Mouse (Mus musculus) liver, embryonic 14.5 days (tissue): Measurements from ENCODE around the gene Syn2. TPM values are rescaled to one million over a fixed set of nuclear protein-coding genes. Genes with fewer than 3 reads are reported as not detected.

Experiments
- ATAC-seq: fragments of 200-750 bp; cut with Nextera tagmentation; 2 replicates; pipeline ENCODE4 v1.8.0; 2017; ENCODE audit warnings: moderate number of reproducible peaks, mild to moderate bottlenecking, moderate library complexity; ENCODE audit not compliant: insufficient read depth
- DNase-seq, 3 experiments: peaks; one replicate each; pipeline ENCODE4 v3.0.0-alpha.2; 2012 to 2013; ENCODE audit warnings: low read depth in 3 of 3, low spot score in 3 of 3
- H3K27ac ChIP-seq: fragments of 300-500 bp; sonication (generic); 2 replicates; pipeline ENCODE4 v1.5.1; 2014; ENCODE audit warnings: moderate library complexity, mild to moderate bottlenecking, control low read depth, inconsistent platforms
- H3K27me3 ChIP-seq: fragments of 300-500 bp; sonication (generic); 2 replicates; pipeline ENCODE4 v1.6.1; 2014; ENCODE audit warnings: mild to moderate bottlenecking, low read length, moderate library complexity; ENCODE audit not compliant: control insufficient read depth, insufficient read depth
- H3K36me3 ChIP-seq: fragments of 300-500 bp; sonication (generic); replicated peaks from 2 replicates; pipeline ENCODE4 v1.6.1; 2014; ENCODE audit warnings: low read depth; ENCODE audit not compliant: control insufficient read depth, insufficient read depth
- H3K4me1 ChIP-seq, 2 experiments: fragments of 200-500 bp in 1 of 2; fragments of 300-500 bp in 1 of 2; sonication (generic) in 1 of 2; replicated peaks; 2 replicates each; pipeline ENCODE4 v1.6.1; 2012 to 2014; ENCODE audit warnings: antibody characterized with exemption in 1 of 2, inconsistent platforms in 1 of 2, low read length in 1 of 2; ENCODE audit not compliant: control insufficient read depth in 2 of 2, insufficient read depth in 2 of 2
- H3K4me2 ChIP-seq: fragments of 300-500 bp; sonication (generic); 2 replicates; pipeline ENCODE4 v1.6.1; 2014; ENCODE audit warnings: low read depth, mild to moderate bottlenecking, control low read depth, moderate library complexity
- H3K4me3 ChIP-seq, 2 experiments: fragments of 200-500 bp in 1 of 2; fragments of 300-500 bp in 1 of 2; sonication (generic) in 1 of 2; 2 replicates each; pipeline ENCODE4 v1.5.1; 2012 to 2014; ENCODE audit warnings: low read depth in 2 of 2, low read length in 2 of 2, mild to moderate bottlenecking in 2 of 2, control low read depth in 1 of 2, inconsistent platforms in 1 of 2, moderate library complexity in 1 of 2; ENCODE audit not compliant: insufficient read depth in 1 of 2
- H3K9ac ChIP-seq: fragments of 300-500 bp; sonication (generic); replicated peaks from 2 replicates; pipeline ENCODE4 v1.6.1; 2014; ENCODE audit warnings: mild to moderate bottlenecking, control low read depth, moderate library complexity
- H3K9me3 ChIP-seq: fragments of 300-500 bp; sonication (generic); 2 replicates; pipeline ENCODE4 v1.6.1; 2016; ENCODE audit warnings: low read length, mixed read lengths; ENCODE audit not compliant: control insufficient read depth
- CTCF ChIP-seq: IDR thresholded peaks from 2 replicates; pipeline ENCODE4 v1.5.1; 2016; ENCODE audit warnings: antibody characterized with exemption, low read depth, control low read depth
- EP300 ChIP-seq: IDR thresholded peaks from 2 replicates; pipeline ENCODE4 v1.6.1; 2016; ENCODE audit warnings: antibody characterized with exemption, low read depth
- WGBS: fragments of 180-500 bp; shearing (Covaris S2); extraction: QIAGEN DNeasy Blood & Tissue Kit; methylation state at CpG from one replicate; pipeline ENCODE4 v1.1.7; 2014; ENCODE audit not compliant: insufficient replicate concordance; 5-methylcytosine and 5-hydroxymethylcytosine counted together
- polyA plus RNA-seq, 2 experiments: library from polyadenylated mRNA; depleted of rRNA in 1 of 2; stranded (reverse) in 1 of 2; unstranded in 1 of 2; fragments of >200 nt; fragmentation: Nextera tagmentation in 1 of 2; extraction: Ambion mirVana in 1 of 2; gene quantifications; 2 replicates each; pipeline versions ENCODE4 v1.2.1 to v1.2.3; 2012 to 2014

Syn2 gene
- polyA plus RNA-seq, 2 experiments: 0.04 TPM

DNA sequence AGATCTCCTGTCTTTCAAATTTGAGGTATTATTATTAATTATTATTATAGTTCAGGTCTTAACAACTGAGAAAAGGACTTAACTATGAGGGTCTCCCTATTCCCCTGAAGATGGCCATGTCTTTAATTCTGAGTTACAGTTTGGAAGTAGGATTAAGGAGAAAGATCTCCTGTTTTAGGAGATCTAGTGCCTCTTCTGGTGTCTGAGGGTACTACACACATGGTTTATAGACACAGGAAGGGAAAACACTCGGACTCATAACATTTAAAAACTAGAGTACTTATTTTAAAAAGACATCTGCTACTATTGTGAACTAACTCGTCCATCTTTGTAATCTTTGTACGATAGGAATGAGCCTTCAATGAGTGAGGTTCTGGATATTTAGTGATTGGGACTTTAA lies 68.3 kb downstream of the Syn2 start:
- Histone ChIP-seq H3K36me3 (no peaks in the 10 kb centered on the region), H3K27me3 (no peaks in the 10 kb centered on the region), H3K4me1 (no peaks in the 10 kb centered on the region; a peak in 1 of 4 replicates), H3K9ac (no peak overlapping the region), H3K9me3 (no peaks in the 10 kb centered on the region), H3K27ac (no peak overlapping the region), H3K4me2 (no peak overlapping the region), H3K4me3 (no peak overlapping the region)
- TF ChIP-seq CTCF (no peak), EP300 (no peak)
- DNase-seq: no peak
- WGBS: 42% methylated on average over 3 of the region's 3 CpGs
- no peak for ATAC-seq

DNA sequence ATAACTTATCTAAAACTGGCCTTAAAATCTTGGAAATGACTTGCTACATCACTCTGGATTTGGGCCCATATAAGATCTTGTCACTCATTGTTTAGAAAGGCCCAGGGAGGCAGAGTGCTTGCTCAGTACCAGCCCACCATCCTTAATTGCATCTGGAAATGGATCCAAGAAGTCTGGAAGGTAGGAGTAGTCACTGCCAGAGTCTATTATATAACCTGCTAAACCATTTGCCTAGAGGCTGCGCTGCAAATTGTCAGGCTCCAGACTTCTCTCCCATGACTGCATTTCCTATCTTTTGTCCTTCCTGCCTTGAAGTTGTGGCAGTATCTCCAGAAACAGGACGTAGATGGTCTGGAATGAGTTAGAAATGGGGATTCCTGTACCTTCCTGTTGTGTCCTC lies 75.5 kb downstream of the Syn2 start:
- no peaks in the 10 kb centered on the region for H3K36me3 ChIP-seq
- ATAC-seq (no peak), DNase-seq (no peak)
- H3K27ac ChIP-seq: no peak overlapping the region
- WGBS: 41% methylated on average over 2 of the region's 2 CpGs
- no peak overlapping the region for H3K4me3 ChIP-seq
- TF ChIP-seq CTCF: no peak
- no peak for TF ChIP-seq EP300
- no peaks in the 10 kb centered on the region for H3K9me3 ChIP-seq
- H3K4me1 ChIP-seq: no peaks in the 10 kb centered on the region
- H3K4me2 ChIP-seq: no peak overlapping the region
- no peak overlapping the region for H3K9ac ChIP-seq
- H3K27me3 ChIP-seq: no peaks in the 10 kb centered on the region

DNA sequence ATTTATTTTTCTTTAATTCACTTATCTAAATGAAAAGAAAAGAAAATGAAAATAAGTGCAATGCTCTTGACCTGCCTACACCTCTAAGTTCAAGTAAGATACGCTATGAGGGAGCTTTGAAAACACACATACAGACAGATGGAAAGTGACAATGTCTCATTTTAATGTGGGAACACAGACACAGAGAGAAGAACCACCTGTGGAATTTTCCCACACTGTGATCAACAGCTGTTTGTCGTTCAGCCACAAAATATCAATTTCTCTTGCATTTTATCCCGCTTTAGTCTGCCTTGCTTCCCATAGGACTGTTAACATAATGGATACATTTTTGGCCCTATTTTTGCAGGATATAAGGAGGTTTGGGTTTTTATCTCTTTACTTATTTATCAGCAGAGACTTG lies 76.1 kb downstream of the Syn2 start:
- TF ChIP-seq CTCF (no peak), EP300 (no peak)
- ATAC-seq: no peak
- H3K27me3 ChIP-seq: no peaks in the 10 kb centered on the region
- H3K4me1 ChIP-seq: no peaks in the 10 kb centered on the region
- 69% methylated on average over 3 of the region's 3 CpGs for WGBS
- no peak overlapping the region for H3K27ac ChIP-seq
- H3K9me3 ChIP-seq: no peaks in the 10 kb centered on the region
- H3K36me3 ChIP-seq: no peaks in the 10 kb centered on the region
- no peak for DNase-seq
- H3K9ac ChIP-seq: no peak overlapping the region
- H3K4me3 ChIP-seq: no peak overlapping the region
- no peak overlapping the region for H3K4me2 ChIP-seq

DNA sequence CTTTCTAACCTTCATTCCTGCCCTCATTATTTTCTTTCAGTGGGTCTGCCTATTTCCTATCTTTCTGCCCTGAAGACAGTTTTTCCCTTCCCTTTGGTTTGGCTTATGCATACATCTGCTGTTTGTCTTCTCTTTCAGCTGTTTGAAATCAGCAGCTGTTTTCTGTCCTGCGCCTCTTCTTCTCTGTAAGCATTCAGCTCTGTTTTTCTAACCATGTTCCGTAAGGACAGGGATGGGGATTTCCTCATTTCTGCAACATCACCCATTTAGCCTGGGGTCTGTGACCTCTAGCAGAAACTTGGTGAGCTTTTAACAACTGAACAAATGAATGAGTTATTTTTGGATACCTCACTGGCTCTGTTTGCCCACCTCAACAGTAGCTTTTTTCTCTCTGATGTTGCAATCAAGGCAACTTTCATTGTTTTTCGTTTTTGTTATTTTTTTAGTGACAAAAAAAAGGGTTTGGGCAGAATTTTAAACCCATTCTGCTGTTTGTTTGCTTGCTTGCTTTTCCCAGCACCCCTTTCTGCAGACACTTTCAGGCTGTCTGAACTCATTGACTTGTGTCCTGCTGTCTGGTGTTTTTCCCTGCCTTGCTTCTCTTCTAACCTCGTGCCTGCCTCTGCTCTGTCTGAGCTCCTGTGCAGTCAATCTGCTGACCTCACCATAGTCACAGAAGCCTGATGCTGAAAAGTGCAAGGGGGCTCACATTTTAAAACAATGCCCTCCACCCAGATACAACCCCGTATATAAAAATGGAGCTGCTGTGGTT lies 77.6 kb downstream of the Syn2 start:
- WGBS: 36% methylated on average over 5 of the region's 5 CpGs
- no peaks in the 10 kb centered on the region for H3K4me1 ChIP-seq

DNA sequence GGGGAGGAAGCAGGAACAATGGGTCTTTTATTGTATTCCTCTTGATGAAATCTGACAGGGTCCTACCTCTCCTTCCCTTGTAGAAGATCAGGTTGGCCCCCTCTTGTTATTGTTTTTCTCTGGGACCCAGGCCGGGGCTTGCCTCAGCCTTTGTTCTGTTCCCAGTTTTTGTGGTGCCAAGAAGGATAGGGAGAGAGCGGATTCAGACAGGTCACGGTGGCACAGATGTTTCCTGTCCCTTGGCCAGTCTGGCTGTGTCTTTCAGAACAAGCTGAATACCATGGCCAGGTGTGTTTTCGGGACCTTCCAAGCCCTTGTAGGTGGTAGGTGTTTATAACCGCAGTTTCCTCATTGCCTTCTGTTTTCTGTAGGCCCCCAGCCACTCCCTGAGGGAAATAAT lies 78.4 kb downstream of the Syn2 start:
- DNase-seq: no peak
- no peak for ATAC-seq

More for the DNA sequence above, 77.6 kb downstream of the Syn2 start:
- no peaks in the 10 kb centered on the region for H3K27me3 ChIP-seq
- DNase-seq (no peak), ATAC-seq (no peak)
- TF ChIP-seq CTCF (no peak), EP300 (no peak)
- H3K36me3 ChIP-seq: no peaks in the 10 kb centered on the region
- no peaks in the 10 kb centered on the region for H3K9me3 ChIP-seq
- H3K4me3 ChIP-seq: no peak overlapping the region
- no peak overlapping the region for H3K27ac ChIP-seq
- H3K9ac ChIP-seq: no peak overlapping the region
- H3K4me2 ChIP-seq: no peak overlapping the region

More for the DNA sequence above, 78.4 kb downstream of the Syn2 start:
- TF ChIP-seq CTCF (no peak), EP300 (no peak)
- no peaks in the 10 kb centered on the region for H3K9me3 ChIP-seq
- no peaks in the 10 kb centered on the region for H3K4me1 ChIP-seq
- no peak overlapping the region for H3K4me3 ChIP-seq
- H3K9ac ChIP-seq: no peak overlapping the region
- H3K36me3 ChIP-seq: no peaks in the 10 kb centered on the region
- H3K27ac ChIP-seq: no peak overlapping the region
- H3K4me2 ChIP-seq: no peak overlapping the region
- WGBS: 26% methylated on average over 5 of the region's 5 CpGs
- H3K27me3 ChIP-seq: no peaks in the 10 kb centered on the region
